Mouse (Mus musculus) neural tube, embryonic 15.5 days (tissue): Measurements from ENCODE around the gene Gucy2c. TPM values are rescaled to one million over a fixed set of nuclear protein-coding genes. Genes with fewer than 3 reads are reported as not detected.

Experiments used
- ATAC-seq: fragments of 200-750 bp; cut with Nextera tagmentation; 2 replicates; pipeline ENCODE4 v1.8.0; 2017; ENCODE audit warnings: mild to moderate bottlenecking, moderate TSS enrichment, moderate library complexity; ENCODE audit not compliant: low FRiP score
- H3K27ac ChIP-seq: fragments of 300-500 bp; sonication (generic); replicated peaks from 2 replicates; pipeline ENCODE4 v1.5.1; 2015; ENCODE audit warnings: mild to moderate bottlenecking, inconsistent platforms
- H3K27me3 ChIP-seq: fragments of 300-500 bp; sonication (generic); replicated peaks from 2 replicates; pipeline ENCODE4 v1.6.1; 2015; ENCODE audit warnings: inconsistent platforms
- H3K36me3 ChIP-seq: fragments of 300-500 bp; sonication (generic); 2 replicates; pipeline ENCODE4 v1.6.1; 2015; ENCODE audit warnings: inconsistent platforms
- H3K4me1 ChIP-seq: fragments of 300-500 bp; sonication (generic); 2 replicates; pipeline ENCODE4 v1.6.1; 2015; ENCODE audit warnings: inconsistent platforms
- H3K4me2 ChIP-seq: fragments of 300-500 bp; sonication (generic); 2 replicates; pipeline ENCODE4 v1.6.1; 2015; ENCODE audit warnings: inconsistent platforms, mild to moderate bottlenecking, moderate library complexity
- H3K4me3 ChIP-seq: fragments of 300-500 bp; sonication (generic); replicated peaks from 2 replicates; pipeline ENCODE4 v1.5.1; 2015; ENCODE audit warnings: mild to moderate bottlenecking, inconsistent platforms
- H3K9ac ChIP-seq: fragments of 300-500 bp; sonication (generic); replicated peaks from 2 replicates; pipeline ENCODE4 v1.6.1; 2015; ENCODE audit warnings: mild to moderate bottlenecking, inconsistent platforms
- H3K9me3 ChIP-seq: fragments of 300-500 bp; sonication (generic); replicated peaks from 2 replicates; pipeline ENCODE4 v1.6.1; 2016; ENCODE audit warnings: inconsistent platforms
- WGBS: fragments of 180-500 bp; shearing (Covaris S2); methylation state at CpG from one replicate; pipeline ENCODE4 v1.1.7; 2015; ENCODE audit warnings: mixed read lengths; 5-methylcytosine and 5-hydroxymethylcytosine counted together
- polyA plus RNA-seq: library from polyadenylated mRNA; unstranded; fragments of >200 nt; fragmentation: Nextera tagmentation; extraction: Ambion mirVana; gene quantifications from 2 replicates; pipeline ENCODE4 v1.2.1, GENCODE M21; 2015

The Gucy2c gene
- polyA plus RNA-seq, 1 experiment from 2014 or later = 0.23 TPM

GRCm38 (mm10) chr6:136721925-136722324 lies 59.6 kb downstream of the Gucy2c start:
- WGBS = 66% methylated on average over 6 of the region's 6 CpGs
- no peak overlapping the region for H3K27ac ChIP-seq
- no peaks in the 10 kb centered on the region for H3K4me1 ChIP-seq
- H3K4me3 ChIP-seq = no peak overlapping the region
- H3K9ac ChIP-seq = no peak overlapping the region
- no peak overlapping the region for H3K4me2 ChIP-seq
- no peaks in the 10 kb centered on the region for H3K27me3 ChIP-seq
- no peaks in the 10 kb centered on the region for H3K36me3 ChIP-seq
- H3K9me3 ChIP-seq = no peaks in the 10 kb centered on the region
- no peak for ATAC-seq

GRCm38 (mm10) chr6:136720436-136720835 lies 61.1 kb downstream of the Gucy2c start:
- Histone ChIP-seq H3K9me3 (no peaks in the 10 kb centered on the region), H3K27me3 (no peaks in the 10 kb centered on the region), H3K36me3 (no peaks in the 10 kb centered on the region), H3K4me2 (no peak overlapping the region), H3K4me3 (no peak overlapping the region), H3K9ac (no peak overlapping the region), H3K27ac (no peak overlapping the region), H3K4me1 (no peaks in the 10 kb centered on the region)
- ATAC-seq = no peak
- WGBS = 90% methylated on average over 15 of the region's 15 CpGs

- H3K4me3 ChIP-seq = no peak overlapping the region
- no peaks in the 10 kb centered on the region for H3K9me3 ChIP-seq
- ATAC-seq = no peak
- no peak overlapping the region for H3K27ac ChIP-seq
- H3K4me2 ChIP-seq = no peak overlapping the region
- 90% methylated on average over 10 of the region's 11 CpGs for WGBS
- H3K4me1 ChIP-seq = no peaks in the 10 kb centered on the region
- no peaks in the 10 kb centered on the region for H3K27me3 ChIP-seq
- no peaks in the 10 kb centered on the region for H3K36me3 ChIP-seq
- H3K9ac ChIP-seq = no peak overlapping the region
Measured at GRCm38 (mm10) chr6:136715881-136716431, 65.6 kb downstream of the Gucy2c start.

- no peak for ATAC-seq
Measured at GRCm38 (mm10) chr6:136714097-136714496, 67.5 kb downstream of the Gucy2c start.

GRCm38 (mm10) chr6:136710408-136710807 lies 71.2 kb downstream of the Gucy2c start:
- no peak overlapping the region for H3K4me3 ChIP-seq
- no peaks in the 10 kb centered on the region for H3K4me1 ChIP-seq
- no peak overlapping the region for H3K27ac ChIP-seq
- no peaks in the 10 kb centered on the region for H3K9me3 ChIP-seq
- 93% methylated on average over 5 of the region's 5 CpGs for WGBS
- H3K4me2 ChIP-seq = no peak overlapping the region
- no peaks in the 10 kb centered on the region for H3K27me3 ChIP-seq
- no peak overlapping the region for H3K9ac ChIP-seq
- no peaks in the 10 kb centered on the region for H3K36me3 ChIP-seq
- no peak for ATAC-seq

More at GRCm38 (mm10) chr6:136714097-136714496, 67.5 kb downstream of the Gucy2c start:
- no peaks in the 10 kb centered on the region for H3K36me3 ChIP-seq
- no peak overlapping the region for H3K4me2 ChIP-seq
- H3K9me3 ChIP-seq = no peaks in the 10 kb centered on the region
- H3K9ac ChIP-seq = no peak overlapping the region
- H3K27me3 ChIP-seq = no peaks in the 10 kb centered on the region
- H3K27ac ChIP-seq = no peak overlapping the region
- H3K4me1 ChIP-seq = no peaks in the 10 kb centered on the region
- H3K4me3 ChIP-seq = no peak overlapping the region
- WGBS = 91% methylated on average over 3 of the region's 3 CpGs

- H3K27ac ChIP-seq = no peak overlapping the region
- H3K4me1 ChIP-seq = no peaks in the 10 kb centered on the region
- ATAC-seq = no peak
- H3K36me3 ChIP-seq = no peaks in the 10 kb centered on the region
- no peaks in the 10 kb centered on the region for H3K9me3 ChIP-seq
- H3K4me2 ChIP-seq = no peak overlapping the region
- no peaks in the 10 kb centered on the region for H3K27me3 ChIP-seq
- 92% methylated on average over 6 of the region's 6 CpGs for WGBS
- no peak overlapping the region for H3K4me3 ChIP-seq
- no peak overlapping the region for H3K9ac ChIP-seq
Measured at GRCm38 (mm10) chr6:136708597-136708996, 73.0 kb downstream of the Gucy2c start.

GRCm38 (mm10) chr6:136701878-136702277 lies 79.7 kb downstream of the Gucy2c start:
- H3K4me1 ChIP-seq = no peaks in the 10 kb centered on the region
- no peaks in the 10 kb centered on the region for H3K9me3 ChIP-seq
- 90% methylated on average over 3 of the region's 3 CpGs for WGBS
- H3K27ac ChIP-seq = no peak overlapping the region
- H3K36me3 ChIP-seq = no peaks in the 10 kb centered on the region
- no peak for ATAC-seq
- H3K9ac ChIP-seq = no peak overlapping the region
- no peak overlapping the region for H3K4me3 ChIP-seq
- H3K4me2 ChIP-seq = no peak overlapping the region
- no peaks in the 10 kb centered on the region for H3K27me3 ChIP-seq

GRCm38 (mm10) chr6:136701185-136701584 lies 80.4 kb downstream of the Gucy2c start:
- no peaks in the 10 kb centered on the region for H3K36me3 ChIP-seq
- H3K9ac ChIP-seq = no peak overlapping the region
- no peak overlapping the region for H3K4me3 ChIP-seq
- H3K9me3 ChIP-seq = no peaks in the 10 kb centered on the region
- H3K27ac ChIP-seq = no peak overlapping the region
- no peaks in the 10 kb centered on the region for H3K27me3 ChIP-seq
- no peaks in the 10 kb centered on the region for H3K4me1 ChIP-seq
- H3K4me2 ChIP-seq = no peak overlapping the region
- no peak for ATAC-seq
- 95% methylated on average over 5 of the region's 5 CpGs for WGBS

GRCm38 (mm10) chr6:136691314-136691713 lies 90.3 kb downstream of the Gucy2c start:
- ATAC-seq = no peak
- 92% methylated on average over 6 of the region's 6 CpGs for WGBS
- H3K4me2 ChIP-seq = no peak overlapping the region
- no peaks in the 10 kb centered on the region for H3K4me1 ChIP-seq
- no peak overlapping the region for H3K4me3 ChIP-seq
- H3K36me3 ChIP-seq = no peaks in the 10 kb centered on the region
- no peaks in the 10 kb centered on the region for H3K27me3 ChIP-seq
- no peak overlapping the region for H3K9ac ChIP-seq
- H3K9me3 ChIP-seq = no peaks in the 10 kb centered on the region
- no peak overlapping the region for H3K27ac ChIP-seq

GRCm38 (mm10) chr6:136690527-136690926 lies 91.0 kb downstream of the Gucy2c start:
- Histone ChIP-seq H3K27me3 (no peaks in the 10 kb centered on the region), H3K27ac (no peak overlapping the region), H3K9ac (no peak overlapping the region), H3K4me2 (no peak overlapping the region), H3K9me3 (no peaks in the 10 kb centered on the region), H3K4me1 (no peaks in the 10 kb centered on the region), H3K4me3 (no peak overlapping the region), H3K36me3 (no peaks in the 10 kb centered on the region)
- 91% methylated on average over 5 of the region's 5 CpGs for WGBS
- no peak for ATAC-seq

- H3K27me3 ChIP-seq = no peaks in the 10 kb centered on the region
- H3K4me3 ChIP-seq = no peak overlapping the region
- no peak overlapping the region for H3K4me2 ChIP-seq
- 73% methylated on average over 15 of the region's 15 CpGs for WGBS
- ATAC-seq = no peak
- no peaks in the 10 kb centered on the region for H3K9me3 ChIP-seq
- no peaks in the 10 kb centered on the region for H3K36me3 ChIP-seq
- no peak overlapping the region for H3K9ac ChIP-seq
- H3K4me1 ChIP-seq = no peaks in the 10 kb centered on the region
- no peak overlapping the region for H3K27ac ChIP-seq
Measured at GRCm38 (mm10) chr6:136689790-136690413, 91.7 kb downstream of the Gucy2c start.

- Histone ChIP-seq H3K27ac (no peak overlapping the region), H3K4me1 (no peaks in the 10 kb centered on the region), H3K36me3 (no peaks in the 10 kb centered on the region), H3K9ac (no peak overlapping the region), H3K4me2 (no peak overlapping the region), H3K9me3 (0 out of 2 replicates have a peak, but pooled peaks cover 2% of the 10 kb centered on the region), H3K27me3 (no peaks in the 10 kb centered on the region), H3K4me3 (no peak overlapping the region)
- WGBS = 74% methylated on average over 5 of the region's 5 CpGs
- ATAC-seq = no peak
Measured at GRCm38 (mm10) chr6:136685433-136685832, 96.1 kb downstream of the Gucy2c start.
